Mouse (Mus musculus) midbrain, postnatal 0 days (tissue): ENCODE measurements around the gene Olfr1394. TPM values are rescaled to one million over a fixed set of nuclear protein-coding genes. Genes with fewer than 3 reads are reported as not detected.

Experiments used
- ATAC-seq: fragments of 200-750 bp; cut with Nextera tagmentation; 2 replicates; pipeline ENCODE4 v1.8.0; 2017; ENCODE audit warnings: moderate number of reproducible peaks, mild to moderate bottlenecking, moderate TSS enrichment, moderate library complexity; ENCODE audit not compliant: low FRiP score
- DNase-seq: peaks from one replicate; pipeline ENCODE4 v3.0.0-alpha.2; 2015; ENCODE audit warnings: low spot score
- H3K27ac ChIP-seq: fragments of 300-500 bp; sonication (generic); 2 replicates; pipeline ENCODE4 v1.5.1; 2014; ENCODE audit warnings: low read depth, mild to moderate bottlenecking, low read length, mixed read lengths
- H3K27me3 ChIP-seq: fragments of 300-500 bp; sonication (generic); 2 replicates; pipeline ENCODE4 v1.6.1; 2014; ENCODE audit warnings: low read length, control low read depth, mixed read lengths; ENCODE audit not compliant: insufficient read depth
- H3K36me3 ChIP-seq: fragments of 300-500 bp; sonication (generic); 2 replicates; pipeline ENCODE4 v1.6.1; 2014; ENCODE audit warnings: low read length, control low read depth, mixed read lengths; ENCODE audit not compliant: insufficient read depth
- H3K4me1 ChIP-seq: fragments of 300-500 bp; sonication (generic); 2 replicates; pipeline ENCODE4 v1.6.1; 2014; ENCODE audit warnings: mild to moderate bottlenecking, control low read depth, antibody characterized with exemption, low read length, mixed read lengths; ENCODE audit not compliant: insufficient read depth
- H3K4me2 ChIP-seq: fragments of 300-500 bp; sonication (generic); 2 replicates; pipeline ENCODE4 v1.6.1; 2014; ENCODE audit warnings: low read depth, mild to moderate bottlenecking, low read length, mixed read lengths; ENCODE audit not compliant: poor library complexity, severe bottlenecking
- H3K4me3 ChIP-seq: fragments of 300-500 bp; sonication (generic); 2 replicates; pipeline ENCODE4 v1.5.1; 2014; ENCODE audit warnings: low read depth, mild to moderate bottlenecking, low read length, moderate library complexity
- H3K9ac ChIP-seq: fragments of 300-500 bp; sonication (generic); replicated peaks from 2 replicates; pipeline ENCODE4 v1.6.1; 2014; ENCODE audit warnings: mild to moderate bottlenecking, low read length, moderate library complexity, mixed read lengths; ENCODE audit not compliant: poor library complexity, severe bottlenecking
- H3K9me3 ChIP-seq: fragments of 300-500 bp; sonication (generic); 2 replicates; pipeline ENCODE4 v1.6.1; 2016; ENCODE audit warnings: low read length, control low read depth
- CTCF ChIP-seq: IDR thresholded peaks from 2 replicates; pipeline ENCODE4 v1.5.1; 2016; ENCODE audit warnings: antibody characterized with exemption, mild to moderate bottlenecking
- WGBS: fragments of 180-500 bp; shearing (Covaris S2); extraction: QIAGEN DNeasy Blood & Tissue Kit; methylation state at CpG from one replicate; pipeline ENCODE4 v1.1.7; 2014; 5-methylcytosine and 5-hydroxymethylcytosine counted together
- polyA plus RNA-seq: library from polyadenylated mRNA; unstranded; fragments of >200 nt; fragmentation: Nextera tagmentation; extraction: Ambion mirVana; gene quantifications from 2 replicates; pipeline ENCODE4 v1.2.1, GENCODE M21; 2015
- total RNA-seq: library from RNA; depleted of rRNA; stranded (reverse); fragments of >200 nt; gene quantifications from 2 replicates; pipeline ENCODE4 v1.2.3, GENCODE M21; 2014

Gene Olfr1394
- total and polyA plus RNA-seq, 2 experiments from 2014 or later: not detected

- TF ChIP-seq CTCF: no peak
- Histone ChIP-seq H3K9ac (no peak overlapping the region), H3K27me3 (no peaks in the 10 kb centered on the region), H3K36me3 (no peaks in the 10 kb centered on the region), H3K9me3 (no peaks in the 10 kb centered on the region), H3K4me3 (no peak overlapping the region), H3K4me1 (peaks cover 9% of the 10 kb centered on the region), H3K4me2 (no peak overlapping the region), H3K27ac (no peak overlapping the region)
- DNase-seq: no peak
- no peak for ATAC-seq
Observed at GRCm38 (mm10) chr11:49200666-49201065, 46.5 kb downstream of the Olfr1394 start.

DNA sequence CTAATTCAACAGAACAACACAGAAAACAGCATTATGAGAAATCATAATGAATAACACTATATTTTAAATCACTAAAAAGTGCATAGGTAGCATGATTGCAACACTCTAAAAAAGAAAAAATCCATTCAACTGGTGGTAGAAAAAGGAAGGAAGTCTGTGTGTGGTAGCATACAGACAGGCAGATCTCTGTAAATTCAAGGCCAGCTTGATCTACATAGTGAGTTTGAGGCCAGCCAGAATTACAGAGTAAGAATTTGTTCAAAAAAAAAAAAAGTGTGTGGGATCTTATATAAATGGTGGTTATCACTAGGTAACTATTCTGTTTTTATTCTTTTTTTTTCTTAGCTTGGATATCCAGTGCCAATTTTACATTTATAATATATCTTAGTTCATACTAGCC is 47.0 kb downstream of the Olfr1394 start:
- Histone ChIP-seq H3K9ac (no peak overlapping the region), H3K4me2 (no peak overlapping the region), H3K27ac (no peak overlapping the region), H3K4me1 (peaks cover 9% of the 10 kb centered on the region), H3K36me3 (no peaks in the 10 kb centered on the region), H3K4me3 (no peak overlapping the region), H3K27me3 (no peaks in the 10 kb centered on the region), H3K9me3 (no peaks in the 10 kb centered on the region)
- no peak for ATAC-seq
- DNase-seq: no peak
- no peak for TF ChIP-seq CTCF

DNA sequence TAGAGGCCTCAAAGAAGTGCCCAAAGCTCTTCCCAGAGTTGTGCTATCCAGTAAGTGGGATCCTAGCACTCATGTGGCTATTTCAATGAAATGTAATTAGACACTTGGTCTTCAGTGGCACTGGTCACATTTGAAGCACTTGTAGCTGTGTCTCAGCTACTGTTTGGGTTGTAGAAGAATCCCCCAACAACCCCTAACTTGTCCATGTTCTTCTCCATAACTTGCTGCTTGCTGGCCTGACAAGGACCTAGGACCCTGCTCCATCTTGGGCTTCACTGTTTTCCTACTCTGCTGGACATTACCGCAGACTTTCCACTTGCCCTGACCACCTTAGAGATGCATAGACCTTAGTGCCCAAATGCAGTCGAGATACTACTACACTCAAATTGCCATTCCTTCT is 47.9 kb downstream of the Olfr1394 start:
- Histone ChIP-seq H3K36me3 (no peaks in the 10 kb centered on the region), H3K4me1 (peaks cover 9% of the 10 kb centered on the region), H3K4me3 (peak overlapping the region; percentile 98), H3K9me3 (no peaks in the 10 kb centered on the region), H3K4me2 (peak overlapping the region; percentile 77), H3K27me3 (no peaks in the 10 kb centered on the region), H3K27ac (peak overlapping the region; percentile 97; the same call in 1 of the 2 replicates), H3K9ac (peak overlapping the region; percentile 98; the same call in 1 of the 2 replicates)
- no peak for TF ChIP-seq CTCF
- ATAC-seq (no peak), DNase-seq (no peak)
- WGBS: 60% methylated on average over 2 of the region's 2 CpGs

DNA sequence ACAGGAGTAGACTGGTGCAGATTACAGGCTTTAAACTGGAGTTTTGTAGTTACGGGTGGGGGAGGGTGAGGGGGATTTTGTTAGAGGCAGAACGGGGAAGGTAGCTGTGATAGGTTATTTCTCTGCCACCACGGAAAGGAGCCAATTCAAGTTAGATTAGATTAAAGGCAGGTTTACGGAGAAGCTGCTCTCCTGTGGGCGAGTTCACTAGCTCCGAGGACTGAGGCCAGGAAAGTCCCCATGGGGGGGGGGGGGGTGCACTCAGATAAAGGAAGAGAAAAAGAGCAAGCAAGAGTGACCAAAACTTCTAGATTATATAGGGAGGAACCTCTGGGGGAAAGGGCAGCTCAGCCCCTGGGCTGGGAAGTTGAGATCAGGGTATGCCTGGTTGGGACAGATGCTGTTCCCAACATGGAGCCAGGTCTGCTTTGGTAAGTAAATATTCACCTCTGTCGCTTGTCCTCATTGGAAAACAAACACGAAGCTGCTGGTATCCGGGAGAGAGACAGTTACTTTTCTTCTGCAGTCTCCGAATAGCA is 48.4 kb downstream of the Olfr1394 start:
- Histone ChIP-seq H3K27ac (peak overlapping the region; percentile 97), H3K4me1 (peaks cover 9% of the 10 kb centered on the region), H3K27me3 (no peaks in the 10 kb centered on the region), H3K4me3 (peak overlapping the region; percentile 98), H3K36me3 (no peaks in the 10 kb centered on the region), H3K9ac (peak overlapping the region; percentile 98), H3K9me3 (no peaks in the 10 kb centered on the region), H3K4me2 (peak overlapping the region; percentile 77)
- TF ChIP-seq CTCF: no peak
- no peak for DNase-seq
- WGBS: 1% methylated on average over 10 of the region's 10 CpGs
- peak; percentile 36 for ATAC-seq

- TF ChIP-seq CTCF: no peak
- Histone ChIP-seq H3K27me3 (no peaks in the 10 kb centered on the region), H3K9ac (peak within 1 kb of the TSS; percentile 98), H3K4me3 (peak within 1 kb of the TSS; percentile 98), H3K36me3 (no peaks in the 10 kb centered on the region), H3K27ac (peak within 1 kb of the TSS; percentile 97), H3K9me3 (no peaks in the 10 kb centered on the region), H3K4me2 (peak within 1 kb of the TSS; percentile 77), H3K4me1 (peaks cover 9% of the 10 kb centered on the region)
- ATAC-seq: peak; percentile 95
- DNase-seq: peak; percentile 95
- under 1% methylated on average over 38 of the region's 47 CpGs for WGBS
Observed at GRCm38 (mm10) chr11:49203129-49203768, 49.1 kb downstream of the Olfr1394 start, which contains the start of gene Zfp62. TSS of gene Zfp62 (plus strand) at chr11:49203292.

- ATAC-seq: peak; percentile 80
- H3K9me3 ChIP-seq: no peaks in the 10 kb centered on the region
- peak; percentile 62 for DNase-seq
- no peaks in the 10 kb centered on the region for H3K27me3 ChIP-seq
- no peak for TF ChIP-seq CTCF
- peak overlapping the region; percentile 98 for H3K9ac ChIP-seq
- H3K27ac ChIP-seq: peak overlapping the region; percentile 97
- H3K4me2 ChIP-seq: peak overlapping the region; percentile 77
- WGBS: 0% methylated on average over 24 of the region's 24 CpGs
- H3K4me3 ChIP-seq: peak overlapping the region; percentile 98
- peaks cover 9% of the 10 kb centered on the region for H3K4me1 ChIP-seq
- H3K36me3 ChIP-seq: no peaks in the 10 kb centered on the region
Observed at GRCm38 (mm10) chr11:49203771-49204497, 49.8 kb downstream of the Olfr1394 start.
